Mouse (Mus musculus) myocyte (in vitro differentiated cells): ENCODE measurements around the gene Alkbh3.

Experiments
- CEBPB ChIP-seq: IDR thresholded peaks from 2 replicates; pipeline ENCODE4 v1.6.1; 2011; ENCODE audit warnings: mild to moderate bottlenecking, moderate library complexity; ENCODE audit not compliant: poor library complexity, insufficient read depth, severe bottlenecking
- MAX ChIP-seq: IDR thresholded peaks from one replicate; pipeline ENCODE4 v1.6.1; 2011; ENCODE audit warnings: low read depth, mild to moderate bottlenecking, control low read depth
- MYOG ChIP-seq, 3 experiments: IDR thresholded peaks; one replicate each; pipeline ENCODE4 v1.6.1; 2011; ENCODE audit warnings: control low read depth in 2 of 3, low read depth in 2 of 3, mild to moderate bottlenecking in 2 of 3; ENCODE audit not compliant: insufficient read length in 2 of 3, control insufficient read depth in 1 of 3, insufficient read depth in 1 of 3
- POLR2A ChIP-seq: IDR thresholded peaks from one replicate; pipeline ENCODE4 v1.6.1; 2011; ENCODE audit warnings: low read depth, mild to moderate bottlenecking, control low read depth, moderate library complexity; ENCODE audit not compliant: insufficient read length
- POLR2AphosphoS2 ChIP-seq: IDR thresholded peaks from one replicate; pipeline ENCODE4 v1.6.1; 2011; ENCODE audit warnings: low read depth, control low read depth; ENCODE audit not compliant: insufficient read length
- TCF12 ChIP-seq: IDR thresholded peaks from one replicate; pipeline ENCODE4 v1.6.1; 2011; ENCODE audit warnings: mild to moderate bottlenecking, control low read depth; ENCODE audit not compliant: poor library complexity, insufficient read depth, severe bottlenecking

GRCm38 (mm10) chr2:93992259-93992658, 18.3 kb downstream of the Alkbh3 start:
- TF ChIP-seq POLR2A (no peak), CEBPB (no peak), MYOG (IDR thresholded peaks at IDR 0.05; ENCODE audit: control insufficient read depth in 1 of 3, insufficient read depth in 1 of 3, insufficient read length in 2 of 3, low read depth in 2 of 3) (no peak), TCF12 (no peak), MAX (no peak), POLR2AphosphoS2 (no peak)
